In the genomic region with DNA sequence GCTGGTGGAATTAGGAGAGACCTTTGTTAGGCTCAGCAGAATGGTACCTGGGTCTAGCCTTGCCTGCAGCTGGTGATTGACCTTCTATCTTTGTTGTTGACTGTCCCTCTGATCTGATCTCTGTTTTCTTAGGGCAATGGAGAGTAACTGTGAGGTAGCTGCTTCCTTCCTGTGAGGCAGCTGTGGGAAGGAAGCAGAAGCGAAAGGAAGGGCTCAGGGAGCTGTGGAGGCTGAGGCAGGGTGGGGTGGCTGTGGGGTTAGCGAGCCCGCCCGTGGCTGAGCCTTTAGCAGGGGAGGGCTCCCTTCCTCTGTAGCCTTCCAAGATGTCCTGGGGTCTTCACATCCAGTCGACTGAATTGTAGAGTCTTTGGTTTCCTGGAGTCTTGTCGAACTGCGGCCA, we compare ENCODE assay signal across 33 mouse cellular contexts. TPM values are rescaled to one million over a fixed set of nuclear protein-coding genes. Genes with fewer than 3 reads are reported as not detected.
DNase-seq lines count a peak whose midpoint lies in the region; ATAC-seq lines count a peak whose summit lies in the region.
"Had no signal": no experiment of that assay in that cellular context is flagged by ENCODE, and none has a peak within 500 bp of the region (broad histone marks: within the 10 kb centered on the region; RNA-seq: fewer than 3 reads in every experiment).

No protein-coding gene starts in this region.

- ATAC-seq in liver, embryonic 12.5 days = no peak
- ATAC-seq in liver, embryonic 11.5 days (replicated peaks; ENCODE audit: low FRiP score) = no peak
- peak; percentile 42 for ATAC-seq in granulocyte monocyte progenitor cell, adult 5-6 weeks (replicated peaks; ENCODE audit: poor library complexity, severe bottlenecking)
- no peak for ATAC-seq in liver, embryonic 16.5 days (ENCODE audit: low read depth)
- ATAC-seq: forebrain, embryonic 16.5 days; hindbrain, postnatal 0 days; midbrain, embryonic 15.5 days had no signal

- 41% methylated on average over 7 of the region's 7 CpGs for WGBS in liver, embryonic 12.5 days (ENCODE audit: insufficient replicate concordance)
- WGBS in liver, embryonic 11.5 days = 63% methylated on average over 7 of the region's 7 CpGs
- WGBS in liver, embryonic 16.5 days (ENCODE audit: insufficient replicate concordance) = 35% methylated on average over 7 of the region's 7 CpGs

- no peak overlapping the region for H3K27ac ChIP-seq in liver, embryonic 12.5 days
- no peak overlapping the region for H3K27ac ChIP-seq in liver, embryonic 11.5 days (ENCODE audit: low read depth, low read length)
- H3K27ac ChIP-seq in liver, embryonic 16.5 days (ENCODE audit: low read length) = no peak overlapping the region
- H3K27ac ChIP-seq: gastrocnemius, adult 2 months; hindbrain, embryonic 10.5 days; hindbrain, postnatal 0 days; kidney, embryonic 15.5 days; layer of hippocampus, adult 2 months; left cerebral cortex, adult 2 months; limb, embryonic 15.5 days; midbrain, embryonic 10.5 days; midbrain, embryonic 15.5 days; neural tube, embryonic 13.5 days had no signal

- H3K4me1 ChIP-seq in liver, embryonic 12.5 days = peaks cover 4% of the 10 kb centered on the region; the same call in 1 of the 2 replicates
- peaks cover 7% of the 10 kb centered on the region for H3K4me1 ChIP-seq in liver, embryonic 11.5 days (replicated peaks; ENCODE audit: control insufficient read depth, insufficient read depth, low read length)
- no peaks in the 10 kb centered on the region; the same call in none of the 2 replicates for H3K4me1 ChIP-seq in liver, embryonic 16.5 days (ENCODE audit: control insufficient read depth, low read depth, low read length)
- H3K4me1 ChIP-seq: hindbrain, embryonic 10.5 days; limb, embryonic 15.5 days; midbrain, embryonic 10.5 days; midbrain, embryonic 15.5 days; neural tube, embryonic 13.5 days had no signal

- no peak for DNase-seq in liver, embryonic 11.5 days (ENCODE audit: low spot score)
- peak; percentile 61 for DNase-seq in splenic B cell, adult 2 months (ENCODE audit: low read depth, low spot score)
- no peak for DNase-seq in right cerebral cortex, postnatal 36 days (ENCODE audit: low spot score in 2 of 2)
- no peak for DNase-seq in natural killer cell, adult 2 months (ENCODE audit: low spot score in 2 of 2)
- DNase-seq: adrenal gland, postnatal 25 days; cerebellum, adult 18-20 months; cerebellum, postnatal 10 days; gastrocnemius, adult 2 months; gastrocnemius, postnatal 36 days; heart, postnatal 14 days; kidney, adult 11 months; kidney, postnatal 25 days; lung, embryonic 14.5 days; lung, postnatal 14 days; thymus, adult 2 months; thymus, postnatal 36 days had no signal

- no peak overlapping the region for H3K9ac ChIP-seq in liver, embryonic 12.5 days
- no peak overlapping the region for H3K9ac ChIP-seq in liver, embryonic 11.5 days (ENCODE audit: low read depth, low read length)
- H3K9ac ChIP-seq in liver, embryonic 16.5 days (ENCODE audit: low read depth, low read length) = no peak overlapping the region
- H3K9ac ChIP-seq: kidney, embryonic 15.5 days; limb, embryonic 15.5 days; lung, embryonic 14.5 days; midbrain, embryonic 15.5 days; neural tube, embryonic 13.5 days had no signal

- H3K27me3 ChIP-seq in liver, embryonic 12.5 days (replicated peaks) = peaks cover 17% of the 10 kb centered on the region; the same call in 1 of the 2 replicates
- H3K27me3 ChIP-seq in liver, embryonic 11.5 days (replicated peaks; ENCODE audit: control insufficient read depth, insufficient read depth, low read length) = no peaks in the 10 kb centered on the region; the same call in 1 of the 2 replicates
- H3K27me3 ChIP-seq in liver, embryonic 16.5 days (ENCODE audit: control insufficient read depth, insufficient read depth, low read depth, low read length) = no peaks in the 10 kb centered on the region
- H3K27me3 ChIP-seq in splenic B cell, adult 2 months (ENCODE audit: control insufficient read depth, insufficient read depth, low read length, poor library complexity, severe bottlenecking) = no peaks in the 10 kb centered on the region
- H3K27me3 ChIP-seq: kidney, embryonic 15.5 days; midbrain, embryonic 15.5 days; neural tube, embryonic 13.5 days had no signal

- no peaks in the 10 kb centered on the region for H3K36me3 ChIP-seq in liver, embryonic 12.5 days
- H3K36me3 ChIP-seq in liver, embryonic 11.5 days (ENCODE audit: control insufficient read depth, insufficient read depth, low read length) = no peaks in the 10 kb centered on the region
- no peaks in the 10 kb centered on the region for H3K36me3 ChIP-seq in liver, embryonic 16.5 days (ENCODE audit: control insufficient read depth, insufficient read depth)
- H3K36me3 ChIP-seq in splenic B cell, adult 2 months (ENCODE audit: control insufficient read depth, insufficient read depth, low read length, poor library complexity, severe bottlenecking) = no peaks in the 10 kb centered on the region
- H3K36me3 ChIP-seq: hindbrain, embryonic 10.5 days; kidney, embryonic 15.5 days; limb, embryonic 15.5 days; midbrain, embryonic 10.5 days; midbrain, embryonic 15.5 days; neural tube, embryonic 13.5 days had no signal

- H3K9me3 ChIP-seq in liver, embryonic 12.5 days (replicated peaks) = no peaks in the 10 kb centered on the region
- no peaks in the 10 kb centered on the region for H3K9me3 ChIP-seq in liver, embryonic 11.5 days (ENCODE audit: control insufficient read depth, low read length)
- no peaks in the 10 kb centered on the region for H3K9me3 ChIP-seq in liver, embryonic 16.5 days (replicated peaks; ENCODE audit: control insufficient read depth, low read length)
- H3K9me3 ChIP-seq: hindbrain, embryonic 10.5 days; kidney, embryonic 15.5 days; limb, embryonic 15.5 days; midbrain, embryonic 10.5 days; midbrain, embryonic 15.5 days; neural tube, embryonic 13.5 days had no signal

- H3K4me3 ChIP-seq in liver, embryonic 12.5 days = no peak overlapping the region
- no peak overlapping the region for H3K4me3 ChIP-seq in liver, embryonic 11.5 days (ENCODE audit: low read depth, low read length)
- H3K4me3 ChIP-seq in liver, embryonic 16.5 days (ENCODE audit: low read depth, low read length) = no peak overlapping the region
- H3K4me3 ChIP-seq: gastrocnemius, adult 2 months; hindbrain, embryonic 10.5 days; kidney, embryonic 15.5 days; layer of hippocampus, adult 2 months; left cerebral cortex, adult 2 months; limb, embryonic 15.5 days; midbrain, embryonic 10.5 days; midbrain, embryonic 15.5 days; neural tube, embryonic 13.5 days had no signal

- 0 out of 2 replicates have a peak overlapping the region, but pooled peaks have one; percentile 36 for H3K4me2 ChIP-seq in liver, embryonic 12.5 days
- H3K4me2 ChIP-seq in liver, embryonic 11.5 days = no peak overlapping the region; the same call in 1 of the 2 replicates
- peak overlapping the region; percentile 2 for H3K4me2 ChIP-seq in liver, embryonic 16.5 days (ENCODE audit: low read depth, low read length)
- H3K4me2 ChIP-seq: kidney, embryonic 15.5 days; limb, embryonic 15.5 days; lung, embryonic 14.5 days; midbrain, embryonic 15.5 days; neural tube, embryonic 13.5 days had no signal

RNA-seq across cellular contexts. Expression of gene Cdhr2, which starts 1.2 kb away (rescaled TPM):
- polyA plus RNA-seq in liver, embryonic 12.5 days (2016; fragmentation: Nextera tagmentation; extraction: Ambion mirVana) = 7.7 and 9.9 TPM in 2 replicates
- polyA plus RNA-seq in liver, embryonic 11.5 days (2014; fragmentation: Nextera tagmentation; extraction: Ambion mirVana) = 7.4 and 8.3 TPM in 2 replicates
- total RNA-seq in granulocyte monocyte progenitor cell, adult 5-6 weeks (2014; fragmentation: Nextera tagmentation) = not detected in 2 replicates
- not detected in 2 replicates for total RNA-seq in granulocyte monocyte progenitor cell, adult 5-6 weeks (2017)
- polyA plus RNA-seq in liver, embryonic 16.5 days (2015; fragmentation: Nextera tagmentation; extraction: Ambion mirVana) = 23.4 and 26.1 TPM in 2 replicates
- total RNA-seq: adrenal gland, postnatal 25 days; gastrocnemius, adult 2 months; gastrocnemius, postnatal 36 days; heart, adult 8-10 months; heart, postnatal 14 days had no signal
- polyA plus RNA-seq: erythroblast, embryonic 14.5 days; forebrain, embryonic 11.5 days; heart, embryonic 14.5 days; limb, embryonic 15.5 days; lung, embryonic 14.5 days; midbrain, embryonic 10.5 days had no signal

RNA-seq across cellular contexts. Expression of gene Rnf44, which starts 8.8 kb away (rescaled TPM):
- polyA plus RNA-seq in liver, embryonic 12.5 days (2016; fragmentation: Nextera tagmentation; extraction: Ambion mirVana) = 36.8 and 38.4 TPM in 2 replicates
- 71.5 and 82.3 TPM in 2 replicates for polyA plus RNA-seq in liver, embryonic 11.5 days (2014; fragmentation: Nextera tagmentation; extraction: Ambion mirVana)
- 64.2 and 82.0 TPM in 2 replicates for total RNA-seq in granulocyte monocyte progenitor cell, adult 5-6 weeks (2014; fragmentation: Nextera tagmentation)
- 12.2 and 12.3 TPM in 2 replicates for total RNA-seq in granulocyte monocyte progenitor cell, adult 5-6 weeks (2017)
- polyA plus RNA-seq in liver, embryonic 16.5 days (2015; fragmentation: Nextera tagmentation; extraction: Ambion mirVana) = 24.6 and 27.8 TPM in 2 replicates

RNA-seq across cellular contexts. Expression of gene Gprin1, which starts 47.2 kb away (rescaled TPM):
- 0.23 and 0.35 TPM in 2 replicates for polyA plus RNA-seq in liver, embryonic 12.5 days (2016; fragmentation: Nextera tagmentation; extraction: Ambion mirVana)
- polyA plus RNA-seq in liver, embryonic 11.5 days (2014; fragmentation: Nextera tagmentation; extraction: Ambion mirVana) = 0.29 and 0.30 TPM in 2 replicates
- not detected in 2 replicates for total RNA-seq in granulocyte monocyte progenitor cell, adult 5-6 weeks (2014; fragmentation: Nextera tagmentation)
- not detected in 2 replicates for total RNA-seq in granulocyte monocyte progenitor cell, adult 5-6 weeks (2017)
- polyA plus RNA-seq in liver, embryonic 16.5 days (2015; fragmentation: Nextera tagmentation; extraction: Ambion mirVana) = 0.02 TPM in 1 of 2 replicates, not detected in the other
- total RNA-seq: gastrocnemius, adult 2 months; gastrocnemius, postnatal 36 days; heart, postnatal 14 days had no signal
- polyA plus RNA-seq: erythroblast, embryonic 14.5 days had no signal
